Mouse (Mus musculus): ENCODE measurements at regions not wholly inside any gene's neighbourhood (a gene's known extent, or its start where the extent isn't known, plus 50 kb on each side); places are given as distances from the start of the nearest gene placed in this dataset.

GRCm38 (mm10) chr12:82097126-82097525, 72.0 kb upstream of the Sipa1l1 start:
- TF ChIP-seq CTCF (IDR thresholded peaks at IDR 0.05; ENCODE audit: extremely low read depth, insufficient read length, insufficient replicate concordance, low read depth, low read length) (no peak), POLR2A (IDR thresholded peaks at IDR 0.05; ENCODE audit: low read depth, low read length) (no peak)

Measured in small intestine, adult 2 months (tissue).